Mouse (Mus musculus) lung, postnatal 10 days (tissue): ENCODE measurements at regions not wholly inside any gene's neighbourhood (a gene's known extent, or its start where the extent isn't known, plus 50 kb on each side); places are given as distances from the start of the nearest gene placed in this dataset.

Experiments used
- DNase-seq: peaks from one replicate; pipeline ENCODE4 v3.0.0; 2021

- no peak for DNase-seq
Observed at GRCm38 (mm10) chr16:53480664-53481063, 1026.8 kb upstream of the Alcam start.

GRCm38 (mm10) chr16:53439511-53439910 lies 985.6 kb upstream of the Alcam start:
- DNase-seq = no peak

- no peak for DNase-seq
Observed at GRCm38 (mm10) chr16:53418416-53418815, 964.5 kb upstream of the Alcam start.

GRCm38 (mm10) chr16:53385176-53385575 lies 931.3 kb upstream of the Alcam start:
- DNase-seq = no peak

GRCm38 (mm10) chr16:53342153-53342552 lies 888.3 kb upstream of the Alcam start:
- DNase-seq = no peak

GRCm38 (mm10) chr16:53326353-53326752 lies 872.5 kb upstream of the Alcam start:
- no peak for DNase-seq

- no peak for DNase-seq
Observed at GRCm38 (mm10) chr16:53292081-53292480, 838.2 kb upstream of the Alcam start.

- DNase-seq = no peak
Observed at GRCm38 (mm10) chr16:53282014-53282413, 828.1 kb upstream of the Alcam start.

GRCm38 (mm10) chr16:53266116-53266515 lies 812.2 kb upstream of the Alcam start:
- DNase-seq = peak; percentile 73

- no peak for DNase-seq
Observed at GRCm38 (mm10) chr16:53245365-53245764, 791.5 kb upstream of the Alcam start.

GRCm38 (mm10) chr16:53242126-53242537 lies 788.3 kb upstream of the Alcam start:
- no peak for DNase-seq

GRCm38 (mm10) chr16:53218886-53219285 lies 765.0 kb upstream of the Alcam start:
- no peak for DNase-seq

- DNase-seq = no peak
Observed at GRCm38 (mm10) chr16:53201449-53201848, 747.6 kb upstream of the Alcam start.

GRCm38 (mm10) chr16:53186444-53186843 lies 732.6 kb upstream of the Alcam start:
- DNase-seq = no peak

GRCm38 (mm10) chr16:53156352-53156751 lies 702.5 kb upstream of the Alcam start:
- DNase-seq = no peak

GRCm38 (mm10) chr16:53130677-53131076 lies 676.8 kb upstream of the Alcam start:
- DNase-seq = peak; percentile 1

GRCm38 (mm10) chr16:53108726-53109125 lies 654.9 kb upstream of the Alcam start:
- DNase-seq = no peak

GRCm38 (mm10) chr16:53095396-53095929 lies 641.6 kb upstream of the Alcam start:
- DNase-seq = no peak

GRCm38 (mm10) chr16:53073856-53074568 lies 620.1 kb upstream of the Alcam start:
- no peak for DNase-seq

GRCm38 (mm10) chr16:53071887-53072682 lies 618.2 kb upstream of the Alcam start:
- DNase-seq = no peak

- no peak for DNase-seq
Observed at GRCm38 (mm10) chr16:53064151-53064550, 610.3 kb upstream of the Alcam start.

GRCm38 (mm10) chr16:53063061-53063460 lies 609.2 kb upstream of the Alcam start:
- no peak for DNase-seq

GRCm38 (mm10) chr16:53026056-53026455 lies 572.2 kb upstream of the Alcam start:
- no peak for DNase-seq

GRCm38 (mm10) chr16:53011847-53012246 lies 558.0 kb upstream of the Alcam start:
- peak; percentile 40 for DNase-seq
